ENCODE assay signal across 18 mouse cellular contexts in genomic region chr2:179838036-179838435, GRCm38 (mm10).
DNase-seq lines count a peak whose midpoint lies in the region; ATAC-seq lines count a peak whose summit lies in the region.
"Had no signal": no experiment of that assay in that cellular context is flagged by ENCODE, and none has a peak within 500 bp of the region (broad histone marks: within the 10 kb centered on the region; RNA-seq: fewer than 3 reads in every experiment).

No protein-coding gene starts in this region.

- no peaks in the 10 kb centered on the region for H3K9me3 ChIP-seq in hindbrain, embryonic 14.5 days (ENCODE audit: control insufficient read depth, low read length)

- H3K36me3 ChIP-seq in hindbrain, embryonic 14.5 days (replicated peaks; ENCODE audit: control insufficient read depth, insufficient read depth), result no peaks in the 10 kb centered on the region

- no peak overlapping the region for H3K27ac ChIP-seq in hindbrain, embryonic 14.5 days

- 0 out of 2 replicates have a peak overlapping the region, but pooled peaks have one; percentile 12 for H3K9ac ChIP-seq in hindbrain, embryonic 14.5 days
- H3K9ac ChIP-seq: liver, postnatal 0 days had no signal

- DNase-seq in embryo, embryonic 11 days, result peak; percentile 67
- no peak for DNase-seq in embryo, embryonic 10 days (ENCODE audit: low spot score)
- DNase-seq in NIH3T3 (ENCODE audit: low read depth), result peak; percentile 19
- no peak for DNase-seq in hindbrain, embryonic 14.5 days (ENCODE audit: low spot score)
- DNase-seq in mesoderm, embryonic 11.5 days (ENCODE audit: low read depth, low spot score), result peak; percentile 75
- no peak for DNase-seq in frontal cortex, postnatal 25 days (ENCODE audit: low spot score in 2 of 2)
- DNase-seq in lung, postnatal 10 days, result no peak
- DNase-seq: adrenal gland, adult 8-10 months; heart, adult 18-20 months; heart, postnatal 4 days; kidney, adult 11 months; kidney, postnatal 10 days; liver; liver, postnatal 0 days; lung, postnatal 36 days; thymus, postnatal 25 days had no signal

- no peak overlapping the region for H3K4me2 ChIP-seq in hindbrain, embryonic 14.5 days (replicated peaks)
- H3K4me2 ChIP-seq: midbrain, embryonic 11.5 days had no signal

- no peaks in the 10 kb centered on the region for H3K27me3 ChIP-seq in hindbrain, embryonic 14.5 days (ENCODE audit: control insufficient read depth, insufficient read depth, low read length)

- ATAC-seq in hindbrain, embryonic 14.5 days (ENCODE audit: low FRiP score), result no peak
- no peak for ATAC-seq in monocyte, adult 5-6 weeks (replicated peaks; ENCODE audit: insufficient number of reproducible peaks, low FRiP score, low TSS enrichment, poor library complexity, severe bottlenecking)
- ATAC-seq: liver, postnatal 0 days had no signal

- no peak overlapping the region for H3K4me3 ChIP-seq in hindbrain, embryonic 14.5 days (replicated peaks; ENCODE audit: low read length)

- 77% methylated on average over 7 of the region's 7 CpGs for WGBS in hindbrain, embryonic 14.5 days

- peaks cover 30% of the 10 kb centered on the region for H3K4me1 ChIP-seq in hindbrain, embryonic 14.5 days (replicated peaks; ENCODE audit: control insufficient read depth, insufficient read depth, low read length)

Comparison
In these comparisons a context has a peak if more than half of its experiments do, and no peak if none do; other contexts are left out.
1. DNase-seq: peak in embryo, embryonic 11 days (single experiment), NIH3T3 (single experiment) and mesoderm, embryonic 11.5 days (single experiment); none in embryo, embryonic 10 days (single experiment), hindbrain, embryonic 14.5 days (single experiment), frontal cortex, postnatal 25 days (0 of 2) and lung, postnatal 10 days (single experiment).